Mouse (Mus musculus): ENCODE data around the gene A4galt. TPM values are rescaled to one million over a fixed set of nuclear protein-coding genes. Genes with fewer than 3 reads are reported as not detected.

A4galt gene
- polyA plus RNA-seq, 2 experiments = 2.7 to 2.9 TPM

GRCm38 (mm10) chr15:83292261-83293056 lies 40.9 kb upstream of the A4galt start:
- H3K36me3 ChIP-seq (ENCODE audit: control insufficient read depth, insufficient read depth, low read length) = no peaks in the 10 kb centered on the region

GRCm38 (mm10) chr15:83290899-83291298 lies 39.3 kb upstream of the A4galt start:
- ATAC-seq (ENCODE audit: low FRiP score, low read depth) = no peak
- Histone ChIP-seq H3K4me2 (replicated peaks; ENCODE audit: low read depth, low read length, severe bottlenecking) (no peak overlapping the region), H3K4me3 (replicated peaks; ENCODE audit: low read length) (no peak overlapping the region), H3K27ac (replicated peaks; ENCODE audit: low read depth, low read length) (no peak overlapping the region), H3K4me1 (ENCODE audit: control insufficient read depth, insufficient read depth, low read length) (peaks cover 12% of the 10 kb centered on the region), H3K9me3 (ENCODE audit: control insufficient read depth, low read length) (no peaks in the 10 kb centered on the region), H3K36me3 (ENCODE audit: control insufficient read depth, insufficient read depth, low read length) (no peaks in the 10 kb centered on the region), H3K9ac (ENCODE audit: low read depth, low read length, severe bottlenecking) (no peak overlapping the region), H3K27me3 (ENCODE audit: control insufficient read depth, insufficient read depth, low read length) (no peaks in the 10 kb centered on the region)
- TF ChIP-seq POLR2A (IDR thresholded peaks at IDR 0.05; ENCODE audit: borderline replicate concordance, extremely low read depth, insufficient read depth, insufficient read length) = no peak
- DNase-seq (ENCODE audit: low spot score) = no peak
- WGBS = 81% methylated on average over 2 of the region's 2 CpGs

More at GRCm38 (mm10) chr15:83292261-83293056, 40.9 kb upstream of the A4galt start:
- Histone ChIP-seq H3K4me2 (replicated peaks; ENCODE audit: low read depth, low read length, severe bottlenecking) (no peak overlapping the region), H3K4me1 (ENCODE audit: control insufficient read depth, insufficient read depth, low read length) (peaks cover 17% of the 10 kb centered on the region), H3K4me3 (replicated peaks; ENCODE audit: low read length) (no peak overlapping the region), H3K27ac (replicated peaks; ENCODE audit: low read depth, low read length) (no peak overlapping the region), H3K9ac (ENCODE audit: low read depth, low read length, severe bottlenecking) (no peak overlapping the region), H3K9me3 (ENCODE audit: control insufficient read depth, low read length) (no peaks in the 10 kb centered on the region), H3K27me3 (ENCODE audit: control insufficient read depth, insufficient read depth, low read length) (no peaks in the 10 kb centered on the region)
- no peak for ATAC-seq (ENCODE audit: low FRiP score, low read depth)
- no peak for TF ChIP-seq POLR2A (IDR thresholded peaks at IDR 0.05; ENCODE audit: borderline replicate concordance, extremely low read depth, insufficient read depth, insufficient read length)
- DNase-seq (ENCODE audit: low spot score) = no peak
- 79% methylated on average over 13 of the region's 13 CpGs for WGBS

DNA sequence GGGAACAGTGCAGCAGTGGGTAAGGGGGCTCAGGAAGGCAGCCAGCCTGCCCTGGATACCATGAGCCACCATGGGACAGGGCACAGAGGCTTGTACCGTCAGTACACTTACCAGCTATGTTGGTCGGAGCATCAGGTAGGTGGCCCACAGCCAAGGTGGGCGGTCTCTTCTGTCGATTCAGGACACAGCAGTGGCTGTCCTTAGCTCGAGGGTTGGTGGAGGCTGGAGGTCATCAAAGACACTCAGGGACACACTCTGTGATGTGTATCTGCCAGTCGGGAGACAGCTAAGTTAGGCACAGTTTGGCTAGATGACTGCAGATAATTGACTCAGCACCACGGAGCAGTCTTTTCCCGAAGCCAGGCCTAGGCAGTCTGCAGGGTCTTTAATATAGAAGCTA lies 33.3 kb upstream of the A4galt start:
- Histone ChIP-seq H3K27me3 (ENCODE audit: control insufficient read depth, insufficient read depth, low read length) (no peaks in the 10 kb centered on the region), H3K4me2 (replicated peaks; ENCODE audit: low read depth, low read length, severe bottlenecking) (no peak overlapping the region), H3K4me3 (replicated peaks; ENCODE audit: low read length) (no peak overlapping the region), H3K27ac (replicated peaks; ENCODE audit: low read depth, low read length) (no peak overlapping the region), H3K4me1 (ENCODE audit: control insufficient read depth, insufficient read depth, low read length) (no peaks in the 10 kb centered on the region), H3K9ac (ENCODE audit: low read depth, low read length, severe bottlenecking) (no peak overlapping the region), H3K36me3 (ENCODE audit: control insufficient read depth, insufficient read depth, low read length) (no peaks in the 10 kb centered on the region), H3K9me3 (ENCODE audit: control insufficient read depth, low read length) (no peaks in the 10 kb centered on the region)
- WGBS = 82% methylated on average over 8 of the region's 8 CpGs
- DNase-seq (ENCODE audit: low spot score) (no peak), ATAC-seq (ENCODE audit: low FRiP score, low read depth) (no peak)
- no peak for TF ChIP-seq POLR2A (IDR thresholded peaks at IDR 0.05; ENCODE audit: borderline replicate concordance, extremely low read depth, insufficient read depth, insufficient read length)

DNA sequence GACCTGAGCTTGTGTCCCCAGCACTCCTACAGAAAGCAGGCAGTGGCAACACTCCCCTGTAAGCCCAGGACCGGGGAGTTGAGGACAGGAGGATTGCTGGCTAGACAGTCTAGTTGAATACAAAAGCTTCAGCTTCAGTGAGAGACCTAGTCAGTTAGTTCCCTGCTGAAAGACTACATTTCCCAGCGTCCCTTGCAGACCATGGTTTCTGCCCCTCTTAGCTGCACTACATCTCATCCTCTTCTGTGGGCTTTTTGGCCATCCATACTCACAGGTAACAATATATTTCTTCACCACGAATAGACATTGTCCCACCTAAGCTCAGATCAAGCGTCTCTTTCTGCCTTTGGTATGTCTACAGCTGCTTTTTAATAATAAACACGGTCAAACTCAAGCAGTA lies 30.8 kb upstream of the A4galt start:
- no peaks in the 10 kb centered on the region for H3K9me3 ChIP-seq (ENCODE audit: control insufficient read depth, low read length)
- no peaks in the 10 kb centered on the region for H3K27me3 ChIP-seq (ENCODE audit: control insufficient read depth, insufficient read depth, low read length)
- ATAC-seq (ENCODE audit: low FRiP score, low read depth) (no peak), DNase-seq (ENCODE audit: low spot score) (no peak)
- WGBS = 70% methylated on average over 5 of the region's 5 CpGs
- no peak overlapping the region for H3K4me3 ChIP-seq (replicated peaks; ENCODE audit: low read length)
- TF ChIP-seq POLR2A (IDR thresholded peaks at IDR 0.05; ENCODE audit: borderline replicate concordance, extremely low read depth, insufficient read depth, insufficient read length) = no peak
- no peak overlapping the region for H3K9ac ChIP-seq (ENCODE audit: low read depth, low read length, severe bottlenecking)
- no peak overlapping the region for H3K27ac ChIP-seq (replicated peaks; ENCODE audit: low read depth, low read length)
- no peaks in the 10 kb centered on the region for H3K36me3 ChIP-seq (ENCODE audit: control insufficient read depth, insufficient read depth, low read length)
- H3K4me1 ChIP-seq (ENCODE audit: control insufficient read depth, insufficient read depth, low read length) = no peaks in the 10 kb centered on the region
- no peak overlapping the region for H3K4me2 ChIP-seq (replicated peaks; ENCODE audit: low read depth, low read length, severe bottlenecking)

DNA sequence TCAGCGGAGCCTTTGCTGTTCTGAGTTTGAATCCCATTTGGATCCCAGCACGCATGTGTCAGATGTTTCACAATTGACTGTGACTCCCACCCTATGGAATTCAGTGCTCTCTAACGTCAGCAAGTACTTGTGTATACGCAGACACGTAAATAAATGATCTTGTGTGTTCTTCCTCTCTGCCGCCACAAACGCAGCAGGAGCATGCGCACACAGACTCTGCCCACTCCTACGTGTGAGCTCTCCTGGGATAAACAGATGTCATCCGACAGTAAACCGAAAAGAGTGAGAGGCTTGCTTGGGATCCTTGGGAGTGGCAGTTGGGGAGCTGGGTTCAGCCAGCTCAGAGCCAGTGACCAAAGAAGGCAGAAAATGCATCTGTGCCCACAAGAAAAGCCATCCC lies 29.7 kb upstream of the A4galt start:
- Histone ChIP-seq H3K9ac (ENCODE audit: low read depth, low read length, severe bottlenecking) (no peak overlapping the region), H3K4me2 (replicated peaks; ENCODE audit: low read depth, low read length, severe bottlenecking) (no peak overlapping the region), H3K36me3 (ENCODE audit: control insufficient read depth, insufficient read depth, low read length) (no peaks in the 10 kb centered on the region), H3K27me3 (ENCODE audit: control insufficient read depth, insufficient read depth, low read length) (no peaks in the 10 kb centered on the region), H3K9me3 (ENCODE audit: control insufficient read depth, low read length) (no peaks in the 10 kb centered on the region), H3K4me3 (replicated peaks; ENCODE audit: low read length) (no peak overlapping the region), H3K4me1 (ENCODE audit: control insufficient read depth, insufficient read depth, low read length) (no peaks in the 10 kb centered on the region), H3K27ac (replicated peaks; ENCODE audit: low read depth, low read length) (no peak overlapping the region)
- DNase-seq (ENCODE audit: low spot score) (no peak), ATAC-seq (ENCODE audit: low FRiP score, low read depth) (no peak)
- no peak for TF ChIP-seq POLR2A (IDR thresholded peaks at IDR 0.05; ENCODE audit: borderline replicate concordance, extremely low read depth, insufficient read depth, insufficient read length)
- 64% methylated on average over 11 of the region's 11 CpGs for WGBS
